Mouse (Mus musculus) testis, adult 2 months (tissue): ENCODE data around the gene Gm45233.

Source experiments
- CTCF ChIP-seq: fragments of 200-500 bp; IDR thresholded peaks from 2 replicates; pipeline ENCODE4 v1.5.1; 2012; ENCODE audit warnings: low read depth, mild to moderate bottlenecking, inconsistent platforms, low read length, moderate library complexity; ENCODE audit not compliant: control insufficient read depth, insufficient read depth, insufficient replicate concordance
- POLR2A ChIP-seq: fragments of 200-500 bp; IDR thresholded peaks from 2 replicates; pipeline ENCODE4 v1.6.1; 2012; ENCODE audit warnings: low read depth, mild to moderate bottlenecking, inconsistent platforms, low read length, moderate library complexity; ENCODE audit not compliant: control insufficient read depth

DNA sequence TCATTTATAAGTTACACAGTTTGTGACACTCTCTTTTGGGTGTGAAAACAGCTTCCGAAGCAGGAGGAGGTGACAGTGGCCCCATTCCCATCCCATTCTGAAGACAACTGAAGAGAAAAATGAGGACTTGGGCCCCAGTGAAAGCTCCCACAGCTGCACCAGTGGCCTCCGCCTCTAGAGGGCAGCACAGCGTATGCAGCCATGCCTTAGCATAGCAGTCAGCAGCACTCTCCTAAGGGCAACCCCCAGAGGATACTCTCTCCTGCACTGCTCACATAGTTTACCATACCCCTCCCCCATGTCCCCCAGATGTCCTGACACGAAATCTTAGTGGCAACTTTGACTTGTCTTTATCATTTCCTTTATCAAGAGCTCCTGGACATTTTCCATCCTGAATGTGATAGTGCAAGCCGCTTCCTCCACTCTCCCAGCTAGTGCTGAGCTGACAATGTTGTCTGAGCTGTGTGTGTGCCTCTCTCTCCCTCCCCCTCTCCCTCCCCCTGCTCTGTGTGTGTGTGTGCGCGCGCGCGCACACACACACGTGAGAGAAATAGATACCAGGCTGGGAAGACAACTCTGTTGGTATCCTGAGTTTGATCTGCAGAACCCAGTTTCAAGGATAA, 20.8 kb upstream of the Gm45233 start:
- TF ChIP-seq POLR2A = no peak
- TF ChIP-seq CTCF = peak; percentile 96
